Mouse (Mus musculus) cortical plate, adult 2 months (tissue): ENCODE measurements around the gene Zfp235. TPM values are rescaled to one million over a fixed set of nuclear protein-coding genes. Genes with fewer than 3 reads are reported as not detected.

Experiments
- H3K27ac ChIP-seq: fragments of 200-500 bp; 2 replicates; pipeline ENCODE4 v1.5.1; 2012; ENCODE audit warnings: low read length, control low read depth, inconsistent platforms; ENCODE audit not compliant: insufficient read depth
- H3K4me1 ChIP-seq: fragments of 200-500 bp; 2 replicates; pipeline ENCODE4 v1.6.1; 2011; ENCODE audit warnings: low read length; ENCODE audit not compliant: control insufficient read depth, insufficient read depth
- H3K4me3 ChIP-seq: fragments of 200-500 bp; 2 replicates; pipeline ENCODE4 v1.5.1; 2011; ENCODE audit warnings: mild to moderate bottlenecking, low read length, control low read depth; ENCODE audit not compliant: insufficient read depth
- CTCF ChIP-seq: fragments of 200-500 bp; IDR thresholded peaks from 2 replicates; pipeline ENCODE4 v1.5.1; 2011; ENCODE audit warnings: mild to moderate bottlenecking, control low read depth, low read length; ENCODE audit not compliant: insufficient read depth; ENCODE audit errors: extremely low read depth
- POLR2A ChIP-seq: fragments of 200-500 bp; IDR thresholded peaks from 2 replicates; pipeline ENCODE4 v1.6.1; 2011; ENCODE audit warnings: mild to moderate bottlenecking, low read length, control low read depth; ENCODE audit not compliant: insufficient read depth; ENCODE audit errors: extremely low read depth
- polyA plus RNA-seq: library from polyadenylated mRNA; depleted of rRNA; stranded (reverse); fragments of >200 nt; gene quantifications from 2 replicates; pipeline ENCODE4 v1.2.3, GENCODE M21; 2012; rRNA removed

Gene Zfp235
- polyA plus RNA-seq: 19.3 and 19.9 TPM in 2 replicates

DNA sequence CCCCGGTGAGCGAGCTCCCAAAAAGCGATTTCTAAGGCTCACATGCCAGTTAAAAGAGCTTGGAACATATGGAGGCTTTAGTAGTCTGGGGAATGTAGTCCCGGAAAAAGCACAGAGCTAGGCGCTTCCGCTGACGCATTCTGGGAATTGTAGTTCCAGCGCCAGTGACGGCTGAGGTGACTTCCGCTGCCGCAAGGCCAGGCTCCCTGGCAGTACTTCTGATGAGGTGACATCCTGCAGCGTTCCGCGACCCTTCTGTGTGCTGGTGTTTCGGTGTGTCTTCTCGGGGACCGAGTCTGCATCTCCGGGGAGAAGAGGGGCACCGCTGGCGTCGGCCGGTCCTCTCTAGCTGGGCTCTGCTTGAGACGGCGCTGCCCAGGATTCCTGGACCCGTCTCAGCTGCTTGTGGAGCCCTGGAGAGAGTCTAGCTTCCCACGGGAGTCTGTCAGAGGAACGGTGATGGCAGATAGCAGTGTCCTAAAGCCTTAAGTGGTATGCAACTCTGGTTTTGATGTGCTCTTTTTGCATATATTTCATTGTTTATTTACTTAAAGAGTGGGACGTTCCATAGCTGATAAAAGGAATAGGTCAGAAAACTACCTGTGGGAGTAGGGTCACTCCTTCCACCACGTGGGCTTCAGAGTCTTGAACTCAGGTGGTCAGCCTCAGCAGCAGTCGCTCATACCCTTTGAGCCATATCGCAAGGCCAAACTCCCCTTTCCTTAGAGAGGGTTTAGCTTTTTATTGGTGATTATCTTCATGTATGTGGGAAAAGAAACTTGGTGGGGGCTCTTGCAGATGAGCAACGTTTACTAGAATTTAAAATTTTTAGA, at the start of gene Zfp235:
TSS of gene Zfp235 (plus strand) at position 174 of the 833 bp plus-strand sequence.
- peak within 1 kb of the TSS; percentile 85 for H3K4me3 ChIP-seq
- TF ChIP-seq POLR2A (peak; percentile 93), CTCF (no peak)
- H3K27ac ChIP-seq: no peak within 1 kb of the TSS
- peaks cover 3% of the 10 kb centered on the region; the same call in 1 of the 2 replicates for H3K4me1 ChIP-seq

DNA sequence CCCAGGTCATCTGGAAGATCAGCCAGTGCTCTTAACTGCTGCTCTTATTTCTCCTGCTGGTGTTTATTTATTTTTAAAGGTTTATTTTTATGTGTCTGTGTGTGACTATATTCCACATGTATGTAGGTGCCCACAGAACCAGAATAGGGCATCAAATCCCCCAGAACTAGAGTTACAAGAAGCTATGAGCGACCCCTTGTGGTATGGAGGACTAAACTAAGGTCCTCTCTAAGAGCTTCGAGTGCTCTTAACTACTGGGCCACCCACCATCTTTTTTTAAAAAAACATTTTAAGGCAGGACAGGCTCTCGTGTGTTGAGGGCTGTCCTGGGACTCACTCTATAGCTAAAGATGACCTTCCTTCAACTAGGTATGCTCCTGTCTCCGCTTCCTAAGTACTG, 47.1 kb upstream of the Zfp235 start:
- Histone ChIP-seq H3K4me3 (no peak overlapping the region), H3K27ac (no peak overlapping the region), H3K4me1 (peaks cover 6% of the 10 kb centered on the region; the same call in 1 of the 2 replicates)
- TF ChIP-seq POLR2A (no peak), CTCF (no peak)

GRCm38 (mm10) chr7:24087485-24088125, 46.4 kb upstream of the Zfp235 start:
- H3K4me1 ChIP-seq: peaks cover 6% of the 10 kb centered on the region; the same call in 1 of the 2 replicates
- TF ChIP-seq CTCF (no peak), POLR2A (no peak)
- no peak overlapping the region for H3K4me3 ChIP-seq
- H3K27ac ChIP-seq: no peak overlapping the region

DNA sequence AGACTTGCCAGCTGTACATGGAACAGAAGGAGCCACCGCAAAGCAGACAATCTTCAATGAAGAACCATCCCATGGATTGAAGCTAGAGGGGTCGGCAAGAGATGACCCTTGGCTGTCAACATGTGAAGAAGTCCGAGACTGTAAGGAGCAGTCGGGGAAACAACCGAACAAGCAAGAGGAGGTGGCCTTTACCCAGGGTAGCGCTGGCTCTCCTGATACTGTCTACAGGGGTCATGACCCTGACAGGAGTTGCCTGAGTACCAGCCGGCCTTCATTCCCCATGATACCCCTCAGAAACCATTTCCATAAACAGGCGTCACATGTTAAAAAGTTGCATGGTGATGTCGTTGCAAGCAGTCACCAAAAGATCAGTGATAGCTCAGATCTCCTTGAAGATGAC, 29.6 kb upstream of the Zfp235 start:
- H3K4me3 ChIP-seq: no peak overlapping the region
- no peaks in the 10 kb centered on the region for H3K4me1 ChIP-seq
- no peak overlapping the region for H3K27ac ChIP-seq
- no peak for TF ChIP-seq POLR2A
- TF ChIP-seq CTCF: no peak

GRCm38 (mm10) chr7:24105144-24105703, 28.7 kb upstream of the Zfp235 start:
- H3K4me3 ChIP-seq: no peak overlapping the region
- TF ChIP-seq CTCF: no peak
- no peak for TF ChIP-seq POLR2A
- H3K27ac ChIP-seq: no peak overlapping the region
- H3K4me1 ChIP-seq: no peaks in the 10 kb centered on the region

DNA sequence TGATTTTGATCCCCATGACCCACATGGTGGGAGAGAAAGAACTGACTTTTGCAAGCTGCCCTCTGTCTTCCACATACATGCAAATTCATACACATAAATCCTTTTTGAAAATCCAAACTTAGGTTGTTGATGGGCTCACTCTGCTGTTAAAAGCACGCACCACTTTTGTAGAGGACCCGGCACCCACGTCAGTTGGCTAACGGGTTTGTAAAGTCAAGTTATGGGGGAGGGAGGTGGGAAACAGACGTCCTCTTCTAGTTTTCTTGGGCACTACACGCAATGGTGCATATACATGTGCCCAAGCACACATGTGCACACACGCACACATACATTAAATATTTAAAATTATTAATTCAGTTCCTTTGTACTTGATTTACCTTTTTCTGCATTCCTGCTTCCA, 23.1 kb upstream of the Zfp235 start:
- Histone ChIP-seq H3K4me1 (no peaks in the 10 kb centered on the region), H3K4me3 (no peak overlapping the region), H3K27ac (no peak overlapping the region)
- TF ChIP-seq POLR2A (no peak), CTCF (no peak)

DNA sequence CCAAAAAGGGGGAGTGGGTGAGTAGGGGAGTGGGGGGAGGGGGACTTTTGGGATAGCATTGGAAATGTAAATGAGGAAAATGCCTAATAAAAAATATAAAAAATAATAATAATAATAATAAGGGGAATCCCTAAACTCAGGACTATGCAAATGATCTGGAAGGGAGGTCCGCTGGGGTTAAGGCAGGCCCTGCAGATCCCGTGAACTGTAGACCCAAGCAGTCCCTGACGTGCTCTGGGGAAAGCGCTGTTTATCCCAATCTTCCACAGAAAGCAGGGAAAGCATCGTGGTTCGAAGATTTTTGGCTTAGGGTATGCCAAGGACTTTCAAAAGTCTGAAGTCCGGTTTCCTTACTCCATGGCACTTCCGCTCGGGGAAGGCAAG, 22.2 kb upstream of the Zfp235 start:
- Histone ChIP-seq H3K27ac (no peak overlapping the region), H3K4me3 (peak overlapping the region; percentile 84), H3K4me1 (no peaks in the 10 kb centered on the region)
- TF ChIP-seq CTCF (no peak), POLR2A (no peak)

DNA sequence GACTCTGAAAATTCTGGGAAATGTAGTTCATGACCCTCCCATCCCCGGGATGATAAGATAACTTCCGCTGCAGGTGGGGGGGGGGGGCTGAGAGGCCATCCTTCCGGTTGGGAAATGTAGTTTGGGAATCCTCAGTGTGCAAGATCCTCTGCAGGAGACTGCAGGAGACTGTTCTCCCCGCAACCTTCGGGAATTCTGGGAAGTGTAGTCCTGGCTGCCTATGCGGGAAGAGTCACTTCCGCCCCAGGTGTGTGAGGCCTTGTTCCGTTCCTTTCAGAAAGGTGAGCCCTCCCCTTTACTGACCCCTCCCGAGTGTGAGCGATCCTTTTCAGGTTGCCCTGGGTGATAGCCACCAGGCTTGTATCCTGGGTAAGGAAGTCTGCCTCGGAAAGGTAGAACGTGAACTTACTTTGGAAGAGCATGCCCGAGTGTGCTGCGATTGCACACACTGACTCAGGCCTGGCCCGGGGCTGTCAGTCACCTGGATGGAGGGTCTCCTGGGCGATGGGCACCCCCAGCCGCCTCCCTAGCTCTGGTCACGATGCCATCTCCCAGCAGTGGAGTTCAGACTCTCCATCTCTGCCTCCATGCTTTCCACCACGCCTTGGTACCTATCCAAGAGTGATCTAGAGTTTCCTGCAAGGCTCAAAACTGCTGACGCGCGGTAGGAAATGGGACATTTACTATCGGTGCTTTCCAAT, 21.7 kb upstream of the Zfp235 start, which contains the start of gene Zfp112:
TSS of gene Zfp112 (plus strand) at position 159 of the 701 bp plus-strand sequence.
- peak within 1 kb of the TSS; percentile 40 for H3K27ac ChIP-seq
- no peaks in the 10 kb centered on the region for H3K4me1 ChIP-seq
- TF ChIP-seq POLR2A (peak; percentile 75; the same call in 1 of the 2 replicates), CTCF (no peak)
- H3K4me3 ChIP-seq: peak within 1 kb of the TSS; percentile 84

GRCm38 (mm10) chr7:24113001-24113400, 21.0 kb upstream of the Zfp235 start:
- TF ChIP-seq POLR2A (no peak), CTCF (no peak)
- H3K27ac ChIP-seq: peak overlapping the region; percentile 40; the same call in 1 of the 2 replicates

More at GRCm38 (mm10) chr7:24113001-24113400, 21.0 kb upstream of the Zfp235 start:
- Histone ChIP-seq H3K4me1 (no peaks in the 10 kb centered on the region), H3K4me3 (peak overlapping the region; percentile 84)
